Mouse (Mus musculus) liver, embryonic 16.5 days (tissue): Measurements from ENCODE around the gene Ltb4r2. TPM values are rescaled to one million over a fixed set of nuclear protein-coding genes. Genes with fewer than 3 reads are reported as not detected.
A peak's percentile ranks its signal among the peaks of the same experiment; 100 is the strongest.

Source experiments
- ATAC-seq: fragments of 200-750 bp; cut with Nextera tagmentation; 2 replicates; pipeline ENCODE4 v1.8.0; 2017; ENCODE audit warnings: low read depth, mild to moderate bottlenecking, moderate number of reproducible peaks, moderate library complexity
- H3K27ac ChIP-seq: fragments of 300-500 bp; sonication (generic); 2 replicates; pipeline ENCODE4 v1.5.1; 2014; ENCODE audit warnings: mild to moderate bottlenecking, low read length
- H3K27me3 ChIP-seq: fragments of 300-500 bp; sonication (generic); 2 replicates; pipeline ENCODE4 v1.6.1; 2014; ENCODE audit warnings: low read depth, low read length, mixed read lengths; ENCODE audit not compliant: control insufficient read depth, insufficient read depth
- H3K36me3 ChIP-seq: fragments of 300-500 bp; sonication (generic); 2 replicates; pipeline ENCODE4 v1.6.1; 2014; ENCODE audit warnings: mild to moderate bottlenecking; ENCODE audit not compliant: control insufficient read depth, insufficient read depth
- H3K4me1 ChIP-seq: fragments of 300-500 bp; sonication (generic); 2 replicates; pipeline ENCODE4 v1.6.1; 2014; ENCODE audit warnings: low read depth, low read length, mixed read lengths; ENCODE audit not compliant: control insufficient read depth
- H3K4me2 ChIP-seq: fragments of 300-500 bp; sonication (generic); 2 replicates; pipeline ENCODE4 v1.6.1; 2014; ENCODE audit warnings: low read depth, low read length, mixed read lengths
- H3K4me3 ChIP-seq: fragments of 300-500 bp; sonication (generic); 2 replicates; pipeline ENCODE4 v1.5.1; 2014; ENCODE audit warnings: low read depth, mild to moderate bottlenecking, low read length
- H3K9ac ChIP-seq: fragments of 300-500 bp; sonication (generic); 2 replicates; pipeline ENCODE4 v1.6.1; 2014; ENCODE audit warnings: low read depth, low read length
- H3K9me3 ChIP-seq: fragments of 300-500 bp; sonication (generic); replicated peaks from 2 replicates; pipeline ENCODE4 v1.6.1; 2016; ENCODE audit warnings: low read length; ENCODE audit not compliant: control insufficient read depth
- WGBS: fragments of 180-500 bp; shearing (Covaris S2); extraction: QIAGEN DNeasy Blood & Tissue Kit; methylation state at CpG from one replicate; pipeline ENCODE4 v1.1.7; 2014; ENCODE audit not compliant: insufficient replicate concordance; 5-methylcytosine and 5-hydroxymethylcytosine counted together
- polyA plus RNA-seq: library from polyadenylated mRNA; unstranded; fragments of >200 nt; fragmentation: Nextera tagmentation; extraction: Ambion mirVana; gene quantifications from 2 replicates; pipeline ENCODE4 v1.2.1, GENCODE M21; 2015

Ltb4r2 gene
- polyA plus RNA-seq = 0.38 and 0.40 TPM in 2 replicates

GRCm38 (mm10) chr14:55761163-55761562, at the start of gene Ltb4r2:
TSS of gene Ltb4r2 (plus strand) at chr14:55761428.
- Histone ChIP-seq H3K9me3 (no peaks in the 10 kb centered on the region), H3K36me3 (no peaks in the 10 kb centered on the region), H3K4me2 (peak within 1 kb of the TSS; percentile 70), H3K4me1 (peaks cover 18% of the 10 kb centered on the region), H3K27ac (peak within 1 kb of the TSS; percentile 35; the same call in 1 of the 2 replicates), H3K27me3 (peaks cover 30% of the 10 kb centered on the region), H3K4me3 (peak within 1 kb of the TSS; percentile 56), H3K9ac (peak within 1 kb of the TSS; percentile 61)
- ATAC-seq = no peak
- 72% methylated on average over 6 of the region's 6 CpGs for WGBS

- peaks cover 23% of the 10 kb centered on the region for H3K4me1 ChIP-seq
- no peak overlapping the region for H3K9ac ChIP-seq
- no peaks in the 10 kb centered on the region for H3K9me3 ChIP-seq
- no peak overlapping the region for H3K4me2 ChIP-seq
- no peaks in the 10 kb centered on the region for H3K36me3 ChIP-seq
- no peaks in the 10 kb centered on the region; the same call in 1 of the 2 replicates for H3K27me3 ChIP-seq
- no peak for ATAC-seq
- H3K4me3 ChIP-seq = no peak overlapping the region
- no peak overlapping the region for H3K27ac ChIP-seq
- WGBS = 66% methylated on average over 7 of the region's 7 CpGs
These were observed 49.4 kb upstream of the Ltb4r2 start for GRCm38 (mm10) chr14:55711786-55712185.

GRCm38 (mm10) chr14:55713007-55713728, 48.1 kb upstream of the Ltb4r2 start:
- peak; percentile 70 for ATAC-seq
- 10% methylated on average over 25 of the region's 25 CpGs for WGBS
- H3K4me2 ChIP-seq = peak overlapping the region; percentile 62
- H3K9ac ChIP-seq = peak overlapping the region; percentile 40; the same call in 1 of the 2 replicates
- H3K27me3 ChIP-seq = no peaks in the 10 kb centered on the region; the same call in 1 of the 2 replicates
- peak overlapping the region; percentile 52 for H3K4me3 ChIP-seq
- H3K36me3 ChIP-seq = no peaks in the 10 kb centered on the region; the same call in 1 of the 2 replicates
- H3K27ac ChIP-seq = no peak overlapping the region
- no peaks in the 10 kb centered on the region for H3K9me3 ChIP-seq
- H3K4me1 ChIP-seq = peaks cover 16% of the 10 kb centered on the region

GRCm38 (mm10) chr14:55713729-55714122, 47.5 kb upstream of the Ltb4r2 start, which contains the start of gene Tgm1:
TSS of gene Tgm1 (minus strand) at chr14:55713926.
- Histone ChIP-seq H3K36me3 (no peaks in the 10 kb centered on the region; the same call in 1 of the 2 replicates), H3K4me2 (peak within 1 kb of the TSS; percentile 62), H3K4me1 (peaks cover 16% of the 10 kb centered on the region), H3K27ac (no peak within 1 kb of the TSS), H3K9me3 (no peaks in the 10 kb centered on the region), H3K9ac (peak within 1 kb of the TSS; percentile 40; the same call in 1 of the 2 replicates), H3K4me3 (peak within 1 kb of the TSS; percentile 52), H3K27me3 (no peaks in the 10 kb centered on the region; the same call in 1 of the 2 replicates)
- WGBS = 18% methylated on average over 4 of the region's 4 CpGs
- ATAC-seq = no peak

- no peaks in the 10 kb centered on the region; the same call in 1 of the 2 replicates for H3K36me3 ChIP-seq
- H3K9me3 ChIP-seq = no peaks in the 10 kb centered on the region
- no peak overlapping the region for H3K9ac ChIP-seq
- H3K4me2 ChIP-seq = no peak overlapping the region
- H3K27ac ChIP-seq = no peak overlapping the region
- H3K4me1 ChIP-seq = peaks cover 16% of the 10 kb centered on the region
- no peak overlapping the region for H3K4me3 ChIP-seq
- ATAC-seq = no peak
- no peaks in the 10 kb centered on the region; the same call in 1 of the 2 replicates for H3K27me3 ChIP-seq
- 28% methylated on average over 6 of the region's 6 CpGs for WGBS
These were observed 46.3 kb upstream of the Ltb4r2 start for GRCm38 (mm10) chr14:55714893-55715292.

GRCm38 (mm10) chr14:55716271-55716670, 45.0 kb upstream of the Ltb4r2 start:
- ATAC-seq = no peak
- Histone ChIP-seq H3K9me3 (no peaks in the 10 kb centered on the region), H3K4me3 (no peak overlapping the region), H3K9ac (no peak overlapping the region), H3K27me3 (no peaks in the 10 kb centered on the region; the same call in 1 of the 2 replicates), H3K4me1 (peaks cover 17% of the 10 kb centered on the region), H3K36me3 (no peaks in the 10 kb centered on the region; the same call in 1 of the 2 replicates), H3K4me2 (no peak overlapping the region), H3K27ac (no peak overlapping the region)
- WGBS = 83% methylated on average over 6 of the region's 6 CpGs

- Histone ChIP-seq H3K9ac (no peak overlapping the region), H3K27me3 (no peaks in the 10 kb centered on the region; the same call in 1 of the 2 replicates), H3K9me3 (no peaks in the 10 kb centered on the region), H3K4me3 (no peak overlapping the region), H3K27ac (no peak overlapping the region), H3K4me1 (peaks cover 22% of the 10 kb centered on the region), H3K4me2 (no peak overlapping the region), H3K36me3 (no peaks in the 10 kb centered on the region; the same call in 1 of the 2 replicates)
- WGBS = 69% methylated on average over 8 of the region's 8 CpGs
- no peak for ATAC-seq
These were observed 44.3 kb upstream of the Ltb4r2 start for GRCm38 (mm10) chr14:55716884-55717283.

- no peak overlapping the region for H3K27ac ChIP-seq
- 72% methylated on average over 6 of the region's 6 CpGs for WGBS
- no peaks in the 10 kb centered on the region for H3K27me3 ChIP-seq
- no peaks in the 10 kb centered on the region for H3K9me3 ChIP-seq
- ATAC-seq = no peak
- no peaks in the 10 kb centered on the region; the same call in 1 of the 2 replicates for H3K36me3 ChIP-seq
- peaks cover 30% of the 10 kb centered on the region for H3K4me1 ChIP-seq
- no peak overlapping the region for H3K4me2 ChIP-seq
- no peak overlapping the region for H3K4me3 ChIP-seq
- H3K9ac ChIP-seq = no peak overlapping the region
These were observed 41.5 kb upstream of the Ltb4r2 start for GRCm38 (mm10) chr14:55719737-55720136.

- no peaks in the 10 kb centered on the region; the same call in 1 of the 2 replicates for H3K36me3 ChIP-seq
- no peak overlapping the region for H3K9ac ChIP-seq
- ATAC-seq = no peak
- WGBS = 81% methylated on average over 12 of the region's 12 CpGs
- no peak overlapping the region for H3K4me3 ChIP-seq
- H3K9me3 ChIP-seq = no peaks in the 10 kb centered on the region
- H3K4me2 ChIP-seq = no peak overlapping the region
- 0 out of 2 replicates have a peak overlapping the region, but pooled peaks have one; percentile 0 for H3K27ac ChIP-seq
- H3K4me1 ChIP-seq = peaks cover 29% of the 10 kb centered on the region
- no peaks in the 10 kb centered on the region for H3K27me3 ChIP-seq
These were observed 40.6 kb upstream of the Ltb4r2 start for GRCm38 (mm10) chr14:55720666-55721065.
